Mouse (Mus musculus) stomach, postnatal 0 days (tissue): Measurements from ENCODE around the gene Cyp46a1.

ENCODE experiments used
- CTCF ChIP-seq: IDR thresholded peaks from 2 replicates; pipeline ENCODE4 v1.5.1; 2016; ENCODE audit warnings: antibody characterized with exemption, low read depth, mild to moderate bottlenecking, moderate library complexity
- EP300 ChIP-seq: optimal IDR thresholded peaks from 2 replicates; pipeline ENCODE3; 2016; ENCODE audit warnings: antibody characterized with exemption

DNA sequence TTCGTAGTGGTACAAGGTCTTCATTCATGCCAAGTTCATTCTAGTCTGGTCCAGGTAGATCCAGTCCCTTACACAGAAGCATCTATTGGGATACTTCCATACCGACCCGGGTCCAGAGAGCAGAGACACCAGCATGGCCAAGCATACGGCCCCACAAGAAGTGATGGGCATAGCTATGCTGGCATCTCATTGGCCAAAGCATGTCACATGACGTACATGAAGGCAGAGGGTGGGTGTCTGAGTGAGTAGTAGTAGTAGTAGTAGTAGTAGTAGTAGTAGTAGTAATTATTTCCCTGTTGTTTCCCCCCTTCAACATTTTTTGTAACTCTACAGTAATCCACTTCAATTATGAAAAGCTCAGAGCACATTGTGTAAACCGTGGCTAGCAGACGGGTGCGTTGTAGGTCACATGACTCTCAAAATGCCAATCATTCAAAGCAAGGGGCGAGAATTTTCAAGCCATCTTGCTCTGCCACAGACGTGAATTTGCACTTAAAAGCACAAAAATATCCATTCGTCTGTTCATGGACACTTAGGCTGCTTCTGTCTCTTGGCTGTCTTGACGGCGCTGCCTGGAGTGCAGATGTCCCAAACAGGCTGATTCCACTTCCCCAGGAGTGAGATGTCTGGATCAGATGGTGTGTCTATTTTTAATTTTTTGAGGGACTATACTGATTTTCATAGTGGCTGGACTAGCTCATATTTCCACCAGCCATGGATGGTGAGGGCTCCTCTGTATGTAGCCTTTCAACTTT is 44.4 kb downstream of the Cyp46a1 start:
- no peak for TF ChIP-seq CTCF
- no peak for TF ChIP-seq EP300
